Comparison of ENCODE assay signal across 21 mouse cellular contexts in the genomic region with DNA sequence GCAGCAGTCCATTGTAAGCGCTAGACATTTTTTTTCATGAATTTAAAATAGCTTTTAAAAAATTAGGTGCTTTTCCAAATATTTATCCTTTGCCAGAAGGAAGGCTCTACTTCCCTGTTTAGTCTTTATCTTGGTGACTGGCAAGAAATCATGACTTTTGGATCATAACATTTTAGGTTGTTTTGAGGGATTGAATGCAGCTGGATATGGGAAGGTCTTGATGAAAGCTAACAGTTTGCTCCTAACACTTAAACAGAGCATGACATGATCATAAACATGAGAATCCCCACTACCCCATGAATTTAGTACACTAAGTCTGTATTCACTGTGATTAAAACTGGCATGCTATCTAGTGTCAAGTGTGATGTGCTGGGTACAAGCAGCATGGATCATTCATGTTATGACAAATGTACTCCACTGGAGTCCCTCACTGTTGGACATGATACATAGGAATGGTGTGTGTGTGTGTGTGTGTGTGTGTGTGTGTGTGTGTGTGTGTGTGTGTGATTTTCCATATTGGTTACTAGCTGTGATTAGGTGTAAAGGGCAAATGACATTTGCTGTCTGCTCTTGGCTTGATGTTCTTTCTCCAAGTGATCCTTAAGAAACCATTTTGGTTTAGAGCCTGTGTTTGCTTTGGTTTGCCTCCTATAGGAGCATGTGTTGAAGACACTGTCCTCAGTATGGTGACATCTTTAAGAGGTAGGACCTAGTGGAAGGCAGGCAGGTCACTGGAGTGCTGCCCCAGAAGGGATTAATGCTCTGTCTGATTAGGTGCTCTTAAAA.
DNase-seq lines count a peak whose midpoint lies in the region; ATAC-seq and TF ChIP-seq lines count a peak whose summit lies in the region.
"Had no signal": no experiment of that assay in that cellular context is flagged by ENCODE, and none has a peak within 500 bp of the region (broad histone marks: within the 10 kb centered on the region; RNA-seq: fewer than 3 reads in every experiment).

No protein-coding gene starts in this region.

- no peak overlapping the region for H3K9ac ChIP-seq in lung, embryonic 15.5 days
- no peak overlapping the region for H3K9ac ChIP-seq in lung, postnatal 0 days (replicated peaks; ENCODE audit: low read depth)
- H3K9ac ChIP-seq: embryonic facial prominence, embryonic 13.5 days; embryonic facial prominence, embryonic 15.5 days; forebrain, embryonic 12.5 days had no signal

- no peak overlapping the region for H3K4me2 ChIP-seq in lung, embryonic 15.5 days
- H3K4me2 ChIP-seq in lung, postnatal 0 days (replicated peaks; ENCODE audit: low read depth, low read length): no peak overlapping the region
- H3K4me2 ChIP-seq: embryonic facial prominence, embryonic 13.5 days; embryonic facial prominence, embryonic 15.5 days; forebrain, embryonic 12.5 days had no signal

- ATAC-seq in lung, embryonic 15.5 days (ENCODE audit: borderline replicate concordance, extremely low read depth, low FRiP score, low TSS enrichment): peak; percentile 95
- ATAC-seq in lung, postnatal 0 days: peak; percentile 86
- ATAC-seq: forebrain, embryonic 14.5 days; forebrain, embryonic 16.5 days had no signal

- no peak for DNase-seq in lung, adult 18-20 months
- DNase-seq in lung, postnatal 0 days (ENCODE audit: low spot score): peak; percentile 69
- no peak for DNase-seq in lung, postnatal 36 days
- DNase-seq: adrenal gland, adult 2 months; adrenal gland, postnatal 10 days; adrenal gland, postnatal 25 days; cerebellum, adult 11 months; cerebellum, adult 18-20 months; cerebellum, adult 8-10 months; cerebellum, adult 9-11 months; cerebellum, postnatal 14 days; cerebellum, postnatal 36 days; embryo, embryonic 11 days had no signal

- H3K36me3 ChIP-seq in lung, embryonic 15.5 days: no peaks in the 10 kb centered on the region
- no peaks in the 10 kb centered on the region for H3K36me3 ChIP-seq in lung, postnatal 0 days (ENCODE audit: insufficient read depth, low read length)
- H3K36me3 ChIP-seq: embryonic facial prominence, embryonic 13.5 days; embryonic facial prominence, embryonic 15.5 days; forebrain, embryonic 12.5 days had no signal

- TF ChIP-seq CTCF in lung, postnatal 0 days (IDR thresholded peaks at IDR 0.05): no peak

- TF ChIP-seq EP300 in lung, postnatal 0 days (IDR thresholded peaks at IDR 0.05): peak; percentile 67

- peak overlapping the region; percentile 84 for H3K27ac ChIP-seq in lung, embryonic 15.5 days
- H3K27ac ChIP-seq in lung, postnatal 0 days (ENCODE audit: low read length): no peak overlapping the region
- H3K27ac ChIP-seq: embryonic facial prominence, embryonic 13.5 days; embryonic facial prominence, embryonic 15.5 days; forebrain, embryonic 10.5 days; forebrain, embryonic 12.5 days had no signal

- H3K4me1 ChIP-seq in lung, embryonic 15.5 days: peaks cover 6% of the 10 kb centered on the region; the same call in 1 of the 2 replicates
- H3K4me1 ChIP-seq in lung, postnatal 0 days (ENCODE audit: insufficient read depth, low read depth, low read length): no peaks in the 10 kb centered on the region
- H3K4me1 ChIP-seq: embryonic facial prominence, embryonic 13.5 days; embryonic facial prominence, embryonic 15.5 days; forebrain, embryonic 10.5 days; forebrain, embryonic 12.5 days had no signal

- H3K9me3 ChIP-seq in lung, embryonic 15.5 days: no peaks in the 10 kb centered on the region
- no peaks in the 10 kb centered on the region for H3K9me3 ChIP-seq in lung, postnatal 0 days (ENCODE audit: low read length)
- H3K9me3 ChIP-seq: embryonic facial prominence, embryonic 13.5 days; embryonic facial prominence, embryonic 15.5 days; forebrain, embryonic 12.5 days had no signal

- H3K4me3 ChIP-seq in lung, embryonic 15.5 days: no peak overlapping the region
- no peak overlapping the region for H3K4me3 ChIP-seq in lung, postnatal 0 days (ENCODE audit: low read depth, low read length)
- H3K4me3 ChIP-seq: embryonic facial prominence, embryonic 13.5 days; embryonic facial prominence, embryonic 15.5 days; erythroblast, embryonic 14.5 days; forebrain, embryonic 10.5 days; forebrain, embryonic 12.5 days had no signal

- WGBS in lung, embryonic 15.5 days: 40% methylated on average over 1 of the region's 1 CpGs
- WGBS in lung, postnatal 0 days: 65% methylated on average over 1 of the region's 1 CpGs

- H3K27me3 ChIP-seq in lung, embryonic 15.5 days: no peaks in the 10 kb centered on the region
- no peaks in the 10 kb centered on the region for H3K27me3 ChIP-seq in lung, postnatal 0 days (replicated peaks; ENCODE audit: insufficient read depth, low read length)
- H3K27me3 ChIP-seq: embryonic facial prominence, embryonic 13.5 days; embryonic facial prominence, embryonic 15.5 days; forebrain, embryonic 12.5 days had no signal
